Mouse (Mus musculus) adrenal gland, postnatal 25 days (tissue): ENCODE measurements around the gene Ptpn12. TPM values are rescaled to one million over a fixed set of nuclear protein-coding genes. Genes with fewer than 3 reads are reported as not detected.

Source experiments
- DNase-seq: peaks from one replicate; pipeline ENCODE4 v3.0.0; 2021; ENCODE audit warnings: mixed read lengths
- long read RNA-seq: library from polyadenylated mRNA; stranded (forward); transcript quantifications from one replicate; pipeline ENCODE4 v2.0.0, GENCODE M21; 2021
- total RNA-seq: library from RNA; stranded (reverse); gene quantifications from 2 replicates; pipeline ENCODE4 v1.2.3, GENCODE M21; 2021

Ptpn12 gene
- 56.2 and 65.0 TPM in 2 replicates for total RNA-seq
- long read RNA-seq, transcript Ptpn12-201 (18 exons, 3,280 nt) = major isoform, 13 of 38 reads
- long read RNA-seq, partial matches to known transcripts = 6 of 38 reads
- long read RNA-seq, other reads (novel, unspliced or antisense) = 19 of 38 reads

DNA sequence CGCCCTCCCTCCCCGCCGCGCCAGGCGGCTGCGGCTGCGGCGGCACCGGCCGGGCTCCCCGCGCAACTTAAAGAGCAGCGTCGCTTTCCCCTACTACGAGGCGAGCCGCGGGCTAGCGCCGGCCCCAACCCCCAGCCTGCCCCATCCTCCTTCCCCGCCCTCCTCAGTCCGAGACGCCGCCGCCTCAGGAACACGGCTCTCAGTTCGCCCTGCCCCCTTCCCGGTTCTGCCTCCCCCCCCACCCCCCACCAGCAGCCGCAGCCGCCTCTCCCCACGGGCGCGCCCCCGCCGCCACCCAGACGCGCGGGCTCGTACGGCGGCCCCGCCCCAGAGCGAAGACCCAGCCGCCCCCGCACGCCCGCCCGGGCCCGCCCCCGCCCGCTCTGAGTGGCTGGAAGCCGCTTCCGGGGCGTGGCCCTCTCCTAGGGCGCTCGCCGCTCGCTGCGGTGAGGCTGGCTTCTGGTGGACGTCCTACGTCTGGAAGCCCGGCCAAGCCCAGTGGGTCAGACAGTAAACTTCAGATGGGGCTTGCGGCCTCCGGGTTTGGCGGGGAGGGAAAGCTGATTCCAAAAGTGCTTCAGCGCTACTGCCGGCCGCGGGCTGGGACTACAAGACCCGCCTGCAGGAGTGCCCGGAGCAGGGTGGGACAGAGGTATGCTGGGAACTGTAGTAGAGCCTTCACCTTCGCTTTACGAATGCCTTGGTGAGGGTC is at the start of gene Ptpn12:
Gene Ptpn12, minus strand, starts transcription at position 92 of the 712 bp plus-strand sequence.
- DNase-seq = peak; percentile 98

DNA sequence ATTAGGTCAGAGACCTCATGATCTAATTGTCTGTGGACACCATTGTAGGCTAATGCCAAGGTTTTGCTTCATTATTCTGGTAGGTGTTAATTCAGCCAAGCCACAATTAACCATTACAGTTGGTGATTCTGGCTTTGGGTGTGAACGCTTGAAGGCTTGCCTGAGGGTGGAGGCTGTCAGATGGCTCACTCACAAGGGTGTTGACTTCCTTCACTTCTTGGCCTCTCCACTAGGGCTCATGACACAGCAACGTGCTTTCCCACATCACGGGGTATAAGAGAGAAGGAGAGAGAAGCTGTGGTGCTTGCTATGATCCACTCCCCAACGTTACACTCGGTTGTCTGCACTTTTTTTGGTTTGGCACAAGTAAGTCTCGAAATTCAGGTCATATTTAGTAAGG is 35.5 kb upstream of the Ptpn12 start:
- no peak for DNase-seq

DNA sequence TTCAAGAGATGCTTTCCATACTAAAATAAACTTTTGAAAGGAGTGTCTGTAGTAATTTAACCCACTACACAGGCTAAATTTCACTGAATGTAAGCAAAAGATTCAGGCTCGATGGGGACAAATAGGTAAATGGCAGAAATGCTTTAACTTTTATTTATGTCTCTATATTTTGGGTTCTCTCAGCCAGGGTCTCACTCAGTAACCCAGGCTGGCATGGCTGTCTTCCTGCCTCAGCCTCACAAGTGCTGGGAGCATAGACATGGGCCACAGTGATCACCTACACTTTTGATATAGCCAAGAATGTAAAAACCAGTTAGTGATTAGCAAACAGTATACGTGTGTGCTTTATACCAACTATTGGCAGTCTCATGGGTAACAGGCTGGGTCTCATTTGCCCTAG is 1.5 kb upstream of the Ptpn12 start:
- no peak for DNase-seq

DNA sequence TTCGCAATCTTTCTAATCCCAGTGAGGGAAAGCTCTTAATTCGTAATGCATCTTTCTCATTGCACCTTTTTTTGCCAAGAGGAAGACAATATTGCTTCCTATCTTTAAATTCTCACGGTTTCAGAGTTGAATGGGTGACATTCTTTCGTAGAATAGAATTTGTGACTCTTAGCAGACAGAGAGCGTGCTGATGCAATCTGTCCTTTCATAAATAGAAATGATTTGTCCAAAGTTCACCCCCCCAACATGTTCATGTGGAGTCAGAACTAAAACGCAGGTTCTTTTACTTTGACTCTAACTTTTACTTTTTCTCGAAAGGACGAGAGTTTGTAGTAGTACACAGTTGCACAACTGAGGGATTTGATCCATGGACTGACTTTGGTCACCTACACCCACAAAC is 884 bp upstream of the Ptpn12 start:
- no peak for DNase-seq

DNA sequence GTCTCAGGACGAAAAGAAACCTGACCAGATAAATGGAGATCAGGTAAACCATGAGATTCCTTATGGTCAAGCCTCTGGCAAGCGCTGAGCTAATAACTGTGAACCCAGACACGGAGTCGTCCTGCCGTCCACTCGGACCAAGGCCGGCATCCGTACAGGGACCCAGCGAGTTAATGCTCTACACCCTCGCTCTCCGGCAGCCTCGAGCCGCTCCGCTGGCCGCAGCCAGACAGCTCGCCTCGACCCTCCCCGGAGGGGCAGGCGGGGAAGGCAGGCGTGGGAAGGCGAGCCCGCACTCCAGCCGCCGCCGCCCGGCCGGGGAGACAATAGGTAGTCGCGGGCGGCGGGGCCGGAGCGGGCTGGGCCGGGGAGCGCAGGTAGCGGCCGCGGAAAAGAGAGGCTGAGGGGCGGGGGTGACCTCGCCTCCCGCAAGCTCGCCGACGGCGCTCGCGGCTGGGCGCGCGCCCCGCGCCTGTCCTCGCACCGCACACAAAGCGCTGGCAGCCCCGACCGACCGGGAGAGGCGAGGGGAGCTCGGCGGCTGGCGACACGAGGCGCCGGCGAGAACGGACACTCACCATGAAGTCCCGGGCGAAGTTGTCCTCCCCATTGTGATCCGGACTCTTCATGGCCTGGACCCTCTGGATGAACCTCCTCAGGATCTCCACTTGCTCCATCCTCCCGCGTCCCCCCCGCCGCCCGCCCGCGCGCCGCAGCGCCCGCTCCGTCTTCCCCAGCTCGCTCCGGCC is 466 bp downstream of the Ptpn12 start:
- peak; percentile 54 for DNase-seq

DNA sequence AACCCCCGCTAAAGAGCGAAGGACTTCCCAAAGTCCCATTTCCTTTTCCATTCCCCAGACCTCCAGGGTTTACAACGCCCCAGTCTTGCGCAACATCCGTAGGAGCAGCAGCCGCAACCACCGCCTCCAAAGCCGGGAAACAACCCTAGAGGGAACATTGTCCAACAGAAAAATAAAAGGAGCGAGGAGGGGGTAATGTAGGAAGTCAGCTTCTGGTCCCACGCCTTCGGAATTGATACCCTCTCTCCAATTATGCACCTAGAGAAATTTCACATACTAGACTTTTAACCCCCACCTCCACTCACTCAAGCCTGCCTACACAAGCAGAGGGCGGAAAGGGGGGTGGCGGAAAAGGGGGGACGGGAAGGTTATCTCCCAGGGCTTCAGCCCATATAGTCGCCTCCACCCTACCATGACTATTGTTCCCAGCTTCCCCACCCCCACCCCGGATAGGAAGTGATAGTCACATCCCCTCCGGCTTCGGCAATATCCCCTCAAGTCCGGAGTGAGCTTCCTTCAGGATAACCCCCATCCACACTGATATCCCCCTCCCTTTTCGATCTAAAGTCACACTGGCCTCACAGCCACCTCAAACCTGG is 1.1 kb downstream of the Ptpn12 start:
- peak; percentile 77 for DNase-seq

DNA sequence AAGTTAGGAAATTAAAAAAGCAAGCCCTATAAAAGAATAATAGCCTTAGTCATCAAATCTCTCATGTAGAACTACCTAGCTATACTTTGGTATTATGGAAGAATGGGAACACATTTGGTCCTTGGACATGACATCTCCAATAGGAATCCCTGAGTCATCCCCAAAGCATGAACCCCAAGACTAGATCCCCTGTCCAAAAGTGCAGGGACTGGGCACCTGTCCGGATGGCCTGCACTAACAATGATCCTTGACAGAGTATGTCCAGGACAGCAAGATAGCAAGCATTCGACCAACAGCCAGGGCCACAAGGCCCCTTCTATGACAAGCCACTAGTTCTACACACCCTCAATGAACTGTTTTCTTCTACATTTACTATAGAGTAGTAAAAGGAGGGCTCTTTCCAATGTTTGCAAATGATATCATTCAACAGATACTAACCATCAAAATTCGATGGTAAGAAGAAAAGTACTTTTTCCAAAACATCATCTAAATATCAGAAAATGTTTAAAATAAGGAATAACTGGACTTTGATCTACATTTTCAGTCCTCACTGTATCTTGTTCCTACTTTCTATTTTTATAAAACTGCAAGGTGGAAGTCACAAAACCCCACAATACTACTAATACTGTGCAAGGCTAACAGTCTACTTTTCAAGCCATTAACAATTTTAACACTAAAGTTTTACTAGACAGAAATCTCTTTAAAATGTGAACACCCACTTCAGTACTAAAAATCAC is 2.0 kb downstream of the Ptpn12 start:
- peak; percentile 2 for DNase-seq

DNA sequence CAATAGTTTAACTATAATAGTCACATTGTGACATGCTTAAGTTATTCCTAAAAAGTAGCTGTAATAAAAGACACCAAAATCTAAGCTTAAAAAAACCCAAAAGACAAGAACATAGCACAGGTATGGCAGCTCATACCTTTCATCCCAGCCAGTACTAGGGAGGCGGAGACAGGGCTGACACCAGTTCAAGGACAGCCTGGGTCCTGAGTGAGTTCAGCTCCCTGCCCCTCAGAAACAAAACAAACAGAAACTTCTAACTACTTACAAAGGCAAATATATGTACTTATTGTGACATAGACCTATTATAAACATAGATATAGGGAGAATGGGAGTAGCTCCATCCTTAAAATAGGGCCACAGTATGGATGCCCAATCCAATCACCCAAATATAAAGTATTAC is 3.2 kb downstream of the Ptpn12 start:
- no peak for DNase-seq

DNA sequence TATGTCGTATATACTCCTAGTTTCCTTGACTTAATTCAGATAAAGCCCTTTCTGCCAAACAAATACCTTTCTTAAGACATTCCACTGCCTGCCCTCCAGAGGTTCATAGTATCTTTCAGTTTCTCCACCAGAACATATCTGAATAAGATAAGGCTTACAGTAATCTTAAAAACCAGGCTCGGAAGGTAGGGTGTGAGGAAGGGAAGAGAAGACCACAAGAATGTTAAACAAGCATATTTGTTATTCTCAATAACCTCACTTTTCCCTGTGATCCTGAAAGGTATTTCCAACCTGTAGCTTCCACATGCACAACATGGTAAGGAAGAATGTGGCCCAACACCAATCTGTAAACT is 5.0 kb downstream of the Ptpn12 start:
- DNase-seq = no peak

DNA sequence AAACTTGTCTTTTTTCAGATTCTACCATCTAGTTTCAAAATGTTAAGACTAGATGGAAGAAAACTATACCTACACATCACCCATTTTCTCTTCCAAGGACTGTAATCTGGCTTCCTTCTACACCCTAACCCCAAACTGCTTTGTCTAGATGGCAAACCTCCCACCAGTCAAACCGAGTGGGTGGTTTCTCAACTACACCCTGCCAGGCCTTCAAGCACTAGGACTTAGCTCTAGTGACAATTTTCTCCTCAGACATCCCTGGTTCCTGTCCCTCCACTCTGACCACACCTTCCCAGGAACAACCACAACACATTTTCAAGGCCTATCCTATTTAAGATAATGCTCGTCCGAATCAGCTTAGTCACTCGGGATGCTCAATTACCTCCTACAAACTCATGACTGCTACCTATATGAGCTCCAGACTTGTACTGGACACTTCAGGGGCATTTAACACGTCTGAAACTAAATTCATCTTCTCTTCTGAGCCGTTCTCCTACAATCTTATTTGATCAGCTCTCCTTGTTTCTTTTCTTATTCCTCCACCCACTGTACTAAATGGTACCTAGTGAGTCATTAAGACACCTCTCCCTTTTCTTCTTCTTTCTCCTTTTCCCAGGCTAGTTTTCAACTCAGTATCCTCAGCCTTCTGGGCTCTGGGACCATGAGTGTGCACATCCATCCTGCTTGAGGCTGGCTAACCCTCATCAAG is 5.5 kb downstream of the Ptpn12 start:
- DNase-seq = no peak

DNA sequence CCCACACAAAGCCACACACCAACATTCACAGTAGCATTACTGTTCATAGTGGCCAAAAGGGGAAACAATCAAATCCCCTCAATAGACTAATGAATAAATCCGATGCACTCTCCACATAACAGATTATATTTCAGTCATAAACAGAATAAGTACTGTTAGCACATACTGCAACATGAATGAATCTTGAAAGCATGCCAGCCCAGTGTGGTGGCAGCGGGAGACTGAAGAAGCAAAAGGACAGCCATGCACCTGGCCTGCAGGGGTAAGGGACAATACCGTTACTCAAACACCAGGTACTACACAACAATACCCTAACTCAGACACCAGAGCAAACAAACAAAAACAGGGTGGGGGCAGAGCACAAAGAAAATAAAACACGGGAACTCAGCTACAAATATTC is 6.7 kb downstream of the Ptpn12 start:
- DNase-seq = no peak

DNA sequence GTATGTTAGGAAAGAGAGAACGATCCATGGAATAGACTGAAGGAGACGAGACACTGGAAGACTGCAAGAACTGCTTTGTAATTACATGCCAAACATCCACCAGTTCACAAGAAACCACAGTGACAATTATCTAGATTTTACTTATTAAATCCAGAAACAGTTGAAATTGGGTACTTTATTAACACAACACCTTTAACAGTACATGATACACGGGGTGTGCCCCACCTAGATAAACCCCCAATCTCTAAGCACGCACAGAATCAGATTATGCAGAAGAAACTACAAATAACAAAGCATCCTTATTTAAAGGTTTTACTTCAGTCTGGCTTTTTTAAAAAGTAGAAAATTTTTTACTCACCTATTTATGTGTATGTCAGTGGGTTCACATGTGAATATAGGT is 8.6 kb downstream of the Ptpn12 start:
- no peak for DNase-seq

DNA sequence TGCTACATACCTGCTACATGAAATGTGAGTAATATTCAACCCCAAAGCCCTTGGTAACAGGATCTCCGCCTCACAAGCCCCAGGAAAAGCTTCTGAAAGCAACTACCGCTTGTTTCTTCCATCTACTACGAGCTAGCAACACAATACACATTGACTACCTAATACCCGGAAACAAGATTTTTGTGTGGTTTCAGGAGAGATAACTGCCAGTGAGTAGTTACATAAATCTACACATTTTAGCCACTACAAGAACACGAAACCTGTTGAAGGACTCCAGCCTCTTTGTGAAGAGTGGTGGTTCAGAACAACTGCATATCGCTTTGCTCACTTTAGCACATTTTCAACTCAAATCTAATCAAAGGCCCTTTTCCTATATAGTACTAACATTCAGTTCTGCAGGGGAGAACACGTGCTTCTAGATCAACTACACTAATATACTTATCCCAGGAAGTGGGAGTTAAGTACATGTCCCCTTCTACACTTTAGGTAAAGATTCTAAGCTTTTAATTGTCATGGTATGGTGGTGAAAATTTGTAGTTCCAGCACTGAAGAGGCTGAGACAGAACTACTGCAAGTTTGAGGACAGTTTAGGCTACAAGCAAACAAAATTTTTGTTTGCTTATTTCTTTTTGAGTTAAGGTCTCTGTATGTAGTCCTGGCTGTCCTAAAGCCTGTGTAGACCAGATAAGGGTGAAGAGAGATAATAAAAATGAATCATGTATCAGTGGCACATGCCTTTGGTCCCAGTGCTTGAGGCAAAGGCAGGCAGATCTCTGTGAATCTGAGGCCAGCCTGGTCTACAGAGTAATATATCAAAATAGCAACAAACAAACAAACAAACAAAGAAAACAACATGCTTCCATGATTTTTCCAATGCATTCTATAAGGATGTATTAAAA is 9.3 kb downstream of the Ptpn12 start:
- DNase-seq = no peak

DNA sequence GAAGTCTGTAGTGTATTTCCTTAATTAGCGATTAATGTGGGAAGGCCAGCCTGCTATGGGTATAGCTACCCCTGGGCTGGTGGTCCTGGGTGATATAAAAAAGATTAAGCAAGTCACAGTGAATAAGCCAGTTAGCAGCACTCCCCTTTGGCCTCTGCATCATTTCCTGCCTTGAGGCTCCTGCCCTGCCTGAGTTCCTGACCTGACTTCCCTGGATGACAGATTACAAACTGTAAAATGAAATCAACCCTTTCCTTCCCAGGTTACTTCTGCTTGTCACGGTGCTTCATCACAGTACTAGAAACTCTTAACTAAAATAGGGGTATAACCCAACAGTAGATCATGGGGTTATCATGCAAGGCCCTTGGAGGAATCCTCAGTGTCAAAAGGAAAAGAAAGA is 10.2 kb downstream of the Ptpn12 start:
- DNase-seq = no peak

DNA sequence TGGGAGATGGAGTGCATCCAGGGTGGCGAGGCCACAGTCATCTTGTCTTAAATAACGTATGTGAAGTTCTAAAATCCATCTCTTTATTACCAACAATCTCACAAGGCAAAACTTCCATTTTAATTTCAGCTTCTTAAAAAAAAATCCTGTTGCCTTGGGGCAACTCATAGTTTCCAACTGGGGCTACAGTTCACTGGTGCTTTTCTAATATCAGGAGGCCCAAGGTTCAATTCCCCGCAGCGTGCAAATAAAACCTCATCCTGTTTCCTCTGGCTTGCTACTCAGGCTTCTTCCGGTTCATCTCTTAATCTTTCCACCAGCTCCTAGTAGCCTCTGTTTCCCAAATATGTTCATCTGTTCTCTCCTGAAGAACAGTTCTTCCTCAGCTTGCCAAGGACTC is 17.6 kb downstream of the Ptpn12 start:
- no peak for DNase-seq

DNA sequence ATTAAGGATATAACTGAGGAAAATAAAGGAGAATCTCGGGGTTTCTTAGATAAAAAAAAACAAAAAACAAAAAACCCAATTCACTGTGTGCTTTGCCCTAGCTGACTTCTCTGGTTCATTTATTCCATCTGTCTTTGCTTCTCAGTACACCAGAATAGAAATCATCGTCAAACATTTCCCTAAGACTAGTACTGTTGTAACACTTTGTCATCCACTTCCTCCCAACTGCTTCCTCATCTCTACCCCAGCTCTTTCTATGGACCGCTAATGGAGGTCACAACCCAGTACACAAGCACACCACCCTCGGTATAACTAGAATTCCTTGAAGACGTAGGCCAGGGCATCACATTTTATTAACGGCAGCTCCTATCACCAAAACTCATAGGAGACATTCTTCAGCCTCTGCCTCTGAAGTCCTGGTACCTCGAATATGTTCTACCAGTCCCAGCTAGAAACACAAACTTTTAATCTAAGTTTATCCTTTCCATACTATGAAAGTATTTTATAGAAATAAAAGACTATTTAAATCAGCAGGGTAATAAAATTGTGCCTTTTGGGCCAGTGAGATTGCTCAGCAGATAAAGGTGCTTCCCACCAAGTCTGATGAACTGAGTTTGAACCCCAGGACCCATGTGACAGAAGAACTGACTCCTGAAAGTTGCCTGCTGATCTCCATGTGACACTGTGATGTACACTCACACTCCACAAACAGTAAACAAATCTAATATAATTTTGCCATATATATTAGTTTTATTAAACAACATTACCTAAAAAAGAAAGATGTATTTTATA is 19.8 kb downstream of the Ptpn12 start:
- DNase-seq = no peak

DNA sequence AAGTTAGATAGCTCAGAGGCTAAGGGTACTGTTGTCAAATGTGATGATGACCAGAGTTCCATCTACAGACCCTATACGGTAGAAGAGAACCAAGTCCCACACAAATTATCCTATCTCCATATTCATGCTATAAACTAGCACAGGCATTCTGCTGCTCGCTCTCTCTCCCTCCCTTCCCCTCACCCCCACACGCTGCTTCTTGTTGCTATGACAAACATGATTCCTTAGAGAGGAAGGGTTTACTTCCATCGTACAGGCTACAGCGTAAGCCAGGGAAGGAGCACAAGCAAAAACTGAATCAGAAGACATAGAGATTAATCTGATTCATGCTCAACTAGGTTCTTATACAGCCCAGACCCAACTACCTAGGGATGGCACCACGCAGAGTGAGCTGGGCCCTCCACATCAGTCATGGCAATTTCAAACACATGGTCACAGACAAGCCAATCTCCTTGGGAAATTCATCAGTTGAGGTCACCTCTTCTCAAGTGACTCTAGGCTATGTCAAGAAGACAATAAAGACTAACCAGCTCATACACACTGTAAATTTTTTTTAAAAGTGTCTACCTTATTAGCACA is 21.2 kb downstream of the Ptpn12 start:
- DNase-seq = no peak

DNA sequence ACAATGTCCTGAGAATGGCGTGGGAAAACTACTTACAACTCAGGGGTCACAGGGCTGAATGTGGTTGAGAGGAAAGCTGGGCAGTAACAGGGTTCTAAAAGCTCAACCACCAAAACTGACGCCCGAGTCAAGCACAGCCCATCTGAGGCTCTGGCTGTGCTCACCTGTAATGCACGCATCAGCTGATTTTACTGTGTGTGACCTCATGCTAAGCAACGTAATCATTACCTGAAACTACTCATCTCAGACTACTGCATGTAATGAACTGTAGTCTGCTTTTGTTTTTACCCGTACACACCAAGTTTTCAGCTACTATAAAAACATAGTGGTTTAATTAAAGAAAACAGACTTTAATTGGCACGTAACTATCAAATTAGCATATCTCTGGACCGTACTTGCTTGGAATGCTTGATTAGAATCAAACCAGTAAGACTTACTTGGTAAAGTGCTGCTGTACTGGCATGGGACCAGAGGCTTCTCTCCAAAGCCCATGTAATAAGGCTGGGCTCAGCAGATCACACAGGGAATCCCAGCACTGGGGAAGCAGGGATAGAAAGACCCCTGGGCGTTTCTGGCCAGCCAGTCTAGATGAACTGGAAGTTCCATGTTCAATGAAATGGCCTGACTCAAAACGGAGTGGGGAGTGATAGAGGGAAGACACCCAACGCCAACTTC is 22.2 kb downstream of the Ptpn12 start:
- no peak for DNase-seq

DNA sequence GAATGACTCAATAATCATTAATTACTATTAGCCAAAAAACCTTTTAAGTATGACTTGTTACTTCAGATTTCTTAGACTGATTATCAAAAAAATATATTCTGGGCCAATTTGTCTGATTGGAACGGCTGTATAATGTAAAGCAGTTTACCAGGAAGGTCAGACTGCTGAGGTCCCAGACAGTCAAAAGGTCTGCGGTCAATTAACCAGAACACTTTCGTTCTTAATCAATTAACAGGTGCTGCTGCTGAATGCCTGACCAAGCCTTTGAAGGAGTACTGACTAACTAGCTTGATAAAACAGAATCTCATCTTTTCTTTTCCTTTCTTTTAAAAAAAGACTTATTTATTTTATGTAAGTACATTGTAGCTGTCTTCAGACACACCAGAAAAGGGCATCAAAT is 23.1 kb downstream of the Ptpn12 start:
- no peak for DNase-seq
